Mouse (Mus musculus) brain, embryonic 14.5 days (tissue): ENCODE measurements at regions not wholly inside any gene's neighbourhood (a gene's known extent, or its start where the extent isn't known, plus 50 kb on each side); places are given as distances from the start of the nearest gene placed in this dataset.

Source experiments
- CTCF ChIP-seq: fragments of 200-500 bp; IDR thresholded peaks from 2 replicates; pipeline ENCODE4 v1.5.1; 2012; ENCODE audit warnings: inconsistent platforms, mild to moderate bottlenecking, moderate library complexity, borderline replicate concordance; ENCODE audit not compliant: insufficient read depth, insufficient read length; ENCODE audit errors: extremely low read depth
- POLR2A ChIP-seq: fragments of 200-500 bp; IDR thresholded peaks from 2 replicates; pipeline ENCODE4 v1.6.1; 2012; ENCODE audit warnings: mild to moderate bottlenecking, inconsistent platforms, borderline replicate concordance; ENCODE audit not compliant: poor library complexity, insufficient read depth, insufficient read length, severe bottlenecking; ENCODE audit errors: extremely low read depth

- no peak for TF ChIP-seq CTCF
- no peak for TF ChIP-seq POLR2A
Measured at GRCm38 (mm10) chr8:103738330-103738729, 363.1 kb upstream of the Cdh5 start.
